Mouse (Mus musculus): ENCODE results near the gene 1300017J02Rik.

DNA sequence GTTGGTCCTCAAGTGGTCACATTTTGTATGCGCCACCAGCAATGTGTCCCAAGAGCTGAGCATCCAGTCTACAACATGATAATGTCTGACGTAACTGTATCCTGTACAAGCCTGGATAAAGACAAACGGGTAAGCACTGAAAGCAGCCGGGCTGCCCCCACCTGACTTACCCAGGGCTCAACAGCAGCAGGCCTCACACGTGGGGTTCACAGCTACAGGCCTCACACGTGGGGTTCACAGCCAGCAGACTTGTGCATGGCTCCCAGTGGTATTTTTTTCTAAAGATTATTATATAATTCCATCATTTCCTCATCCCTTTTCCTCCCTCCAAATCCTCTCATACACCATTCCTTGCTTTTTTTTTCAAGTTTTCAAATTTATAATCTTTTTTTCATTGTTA is 5.0 kb upstream of the 1300017J02Rik start:
- TF ChIP-seq CTCF (IDR thresholded peaks at IDR 0.05; ENCODE audit: low read depth) = no peak
- TF ChIP-seq EP300 (optimal IDR thresholded peaks at IDR 0.05) = no peak
